Mouse (Mus musculus): ENCODE results near the gene Pla2g2f. TPM values are rescaled to one million over a fixed set of nuclear protein-coding genes. Genes with fewer than 3 reads are reported as not detected.

Pla2g2f gene
- total and polyA plus RNA-seq, 3 experiments, result not detected

DNA sequence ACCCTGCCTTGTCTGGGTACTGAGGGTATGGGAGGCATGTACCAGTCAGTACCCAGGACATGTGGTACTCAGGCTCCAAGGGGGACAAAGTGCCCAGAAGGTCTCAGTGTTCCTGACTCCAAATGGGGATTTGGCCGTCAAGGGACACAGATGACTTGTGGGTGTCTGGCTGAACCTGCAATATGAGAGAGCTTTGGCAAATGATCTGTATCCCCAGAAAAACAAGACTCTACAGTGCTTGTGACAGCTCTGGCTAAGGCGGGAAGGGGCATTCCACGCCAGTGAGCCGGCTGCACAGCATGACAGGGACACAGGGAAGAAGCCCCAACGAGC lies 38.2 kb downstream of the Pla2g2f start:
- Histone ChIP-seq H3K79me2 (replicated peaks; ENCODE audit: control insufficient read depth, extremely low read depth, insufficient read depth, poor library complexity, severe bottlenecking) (no peaks in the 10 kb centered on the region), H3K4me3 (replicated peaks in 1 of 3; ENCODE audit: low read depth in 2 of 3, low read length in 2 of 3, poor library complexity in 1 of 3) (no peak overlapping the region), H3K27me3 (replicated peaks) (peaks cover 81% of the 10 kb centered on the region), H3K9ac (ENCODE audit: insufficient read depth, low read depth) (no peak overlapping the region), H3K27ac (ENCODE audit: insufficient read depth, low read depth) (no peak overlapping the region), H3K4me2 (ENCODE audit: insufficient read depth, low read depth, poor library complexity, severe bottlenecking) (no peak overlapping the region), H3K4me1 (ENCODE audit: control insufficient read depth in 1 of 2, insufficient read depth in 2 of 2) (no peaks in the 10 kb centered on the region), H3K36me3 (replicated peaks in 1 of 2; ENCODE audit: control insufficient read depth in 1 of 2, insufficient read depth in 1 of 2, low read length in 1 of 2) (no peaks in the 10 kb centered on the region), H3K9me3 (replicated peaks; ENCODE audit: low read length) (no peaks in the 10 kb centered on the region)
- dilution Hi-C loops (cut with MboI; ENCODE audit: extremely low pct_ligation_motif_present, extremely low pct_unique_long_range_greater_than_20kb, low sequenced_read_pairs), result no loop called here
- TF ChIP-seq ZKSCAN1 (IDR thresholded peaks at IDR 0.05; ENCODE audit: borderline replicate concordance, low read depth, low read length) (no peak), USF2 (conservative IDR thresholded peaks at IDR 0.05; ENCODE audit: low read depth, low read length) (no peak), MAFK (IDR thresholded peaks at IDR 0.05; ENCODE audit: insufficient replicate concordance, low read length) (no peak), MXI1 (IDR thresholded peaks at IDR 0.05; ENCODE audit: low read depth, low read length) (no peak), ETS1 (conservative IDR thresholded peaks at IDR 0.05; ENCODE audit: low read depth, low read length) (no peak), TBP (conservative IDR thresholded peaks at IDR 0.05; ENCODE audit: low read depth, low read length) (no peak), ZC3H11A (IDR thresholded peaks at IDR 0.05; ENCODE audit: low read depth, low read length) (no peak), E2F4 (IDR thresholded peaks at IDR 0.05; ENCODE audit: insufficient replicate concordance, low read depth, low read length) (no peak), CHD2 (IDR thresholded peaks at IDR 0.05; ENCODE audit: low read length) (no peak), IRF4 (IDR thresholded peaks at IDR 0.05; ENCODE audit: low read depth, low read length) (no peak), POLR2AphosphoS2 (IDR thresholded peaks at IDR 0.05; ENCODE audit: low read depth, low read length) (no peak), UBTF (IDR thresholded peaks at IDR 0.05; ENCODE audit: low read depth, low read length) (no peak), BHLHE40 (IDR thresholded peaks at IDR 0.05; ENCODE audit: low read depth, low read length) (no peak)
- DNase-seq (ENCODE audit: extremely low read depth), result no peak
- in situ Hi-C loops (cut with MboI; ENCODE audit: low pct_ligation_motif_present, low pct_unique_long_range_greater_than_20kb, low sequenced_read_pairs), result no loop called here

DNA sequence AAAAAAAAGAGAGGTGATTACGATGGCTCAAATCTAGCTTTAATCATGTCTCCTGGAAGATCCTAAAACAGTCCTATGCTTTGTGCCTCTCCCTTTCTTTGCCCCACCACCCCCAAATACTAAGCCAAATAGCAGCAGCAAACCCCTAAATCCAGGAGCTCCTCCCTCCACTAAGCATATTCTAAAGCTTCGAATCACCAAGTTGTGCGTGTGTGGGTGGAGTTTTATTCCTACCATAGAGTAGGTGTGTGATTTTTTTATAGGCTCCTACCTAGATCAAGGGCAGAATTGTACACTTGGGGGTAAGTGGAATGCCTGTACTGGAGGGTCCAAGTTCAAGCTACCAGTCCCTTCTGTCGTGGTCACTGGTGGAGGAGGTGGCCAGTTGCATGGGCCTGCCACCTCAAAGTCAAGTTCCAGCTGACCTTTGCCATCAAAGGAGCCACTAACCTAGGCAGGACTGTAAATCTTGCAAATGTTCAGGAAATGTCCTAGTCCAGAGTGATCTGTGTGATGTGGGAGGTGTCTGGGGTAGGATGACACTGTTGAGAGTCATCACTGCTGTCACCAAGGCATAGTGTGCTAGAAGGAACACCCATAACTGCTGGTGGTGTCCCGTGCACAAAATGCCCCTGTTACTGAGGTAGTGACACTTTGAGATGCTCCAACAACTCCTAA lies 38.7 kb downstream of the Pla2g2f start:
- no peaks in the 10 kb centered on the region for H3K36me3 ChIP-seq (replicated peaks in 1 of 2; ENCODE audit: control insufficient read depth in 1 of 2, insufficient read depth in 1 of 2, low read length in 1 of 2)
- H3K4me3 ChIP-seq (replicated peaks in 1 of 3; ENCODE audit: low read depth in 2 of 3, low read length in 2 of 3, poor library complexity in 1 of 3), result no peak overlapping the region
- peaks cover 76% of the 10 kb centered on the region for H3K27me3 ChIP-seq (replicated peaks)
- H3K9ac ChIP-seq (ENCODE audit: insufficient read depth, low read depth), result no peak overlapping the region
- no peak overlapping the region for H3K27ac ChIP-seq (ENCODE audit: insufficient read depth, low read depth)
- in situ Hi-C loops (cut with MboI; ENCODE audit: low pct_ligation_motif_present, low pct_unique_long_range_greater_than_20kb, low sequenced_read_pairs), result no loop called here
- TF ChIP-seq MEF2A (IDR thresholded peaks at IDR 0.05; ENCODE audit: borderline replicate concordance, low read depth, low read length) (no peak), USF2 (conservative IDR thresholded peaks at IDR 0.05; ENCODE audit: low read depth, low read length) (no peak), IRF4 (IDR thresholded peaks at IDR 0.05; ENCODE audit: low read depth, low read length) (no peak), NELFE (IDR thresholded peaks at IDR 0.05; ENCODE audit: low read depth, low read length) (no peak), NRF1 (IDR thresholded peaks at IDR 0.05; ENCODE audit: low read depth, low read length) (no peak), HCFC1 (IDR thresholded peaks at IDR 0.05; ENCODE audit: low read depth, low read length) (no peak)
- dilution Hi-C loops (cut with MboI; ENCODE audit: extremely low pct_ligation_motif_present, extremely low pct_unique_long_range_greater_than_20kb, low sequenced_read_pairs), result no loop called here
- H3K4me1 ChIP-seq (ENCODE audit: control insufficient read depth in 1 of 2, insufficient read depth in 2 of 2), result no peaks in the 10 kb centered on the region
- no peaks in the 10 kb centered on the region for H3K9me3 ChIP-seq (replicated peaks; ENCODE audit: low read length)
- no peaks in the 10 kb centered on the region for H3K79me2 ChIP-seq (replicated peaks; ENCODE audit: control insufficient read depth, extremely low read depth, insufficient read depth, poor library complexity, severe bottlenecking)
- DNase-seq (ENCODE audit: extremely low read depth), result no peak
- no peak overlapping the region for H3K4me2 ChIP-seq (ENCODE audit: insufficient read depth, low read depth, poor library complexity, severe bottlenecking)
